8 mouse cellular contexts compared by ENCODE assay signal in genomic region chr19:26605438-26606320, GRCm38 (mm10). TPM values are rescaled to one million over a fixed set of nuclear protein-coding genes. Genes with fewer than 3 reads are reported as not detected.
DNase-seq lines count a peak whose midpoint lies in the region; ATAC-seq and TF ChIP-seq lines count a peak whose summit lies in the region.

No protein-coding gene starts in this region.

- H3K27me3 ChIP-seq in forebrain, embryonic 10.5 days (ENCODE audit: poor library complexity, severe bottlenecking): peaks cover 89% of the 10 kb centered on the region
- H3K27me3 ChIP-seq in heart, postnatal 0 days (ENCODE audit: control insufficient read depth, insufficient read depth, low read length): no peaks in the 10 kb centered on the region
- peaks cover 3% of the 10 kb centered on the region; the same call in 1 of the 2 replicates for H3K27me3 ChIP-seq in liver, postnatal 0 days (ENCODE audit: insufficient read depth, low read length)
- H3K27me3 ChIP-seq in thymus, adult 2 months (ENCODE audit: control insufficient read depth, insufficient read depth, low read length): no peaks in the 10 kb centered on the region

- TF ChIP-seq CTCF in heart, postnatal 0 days (IDR thresholded peaks at IDR 0.05; ENCODE audit: low read depth): no peak
- no peak for TF ChIP-seq CTCF in liver, postnatal 0 days (IDR thresholded peaks at IDR 0.05; ENCODE audit: low read depth)
- no peak for TF ChIP-seq CTCF in thymus, adult 2 months (IDR thresholded peaks at IDR 0.05; ENCODE audit: borderline replicate concordance, control insufficient read depth, extremely low read depth, insufficient read depth, low read length, poor library complexity)

- peaks cover 52% of the 10 kb centered on the region for H3K4me1 ChIP-seq in forebrain, embryonic 10.5 days
- peaks cover 11% of the 10 kb centered on the region for H3K4me1 ChIP-seq in heart, postnatal 0 days (ENCODE audit: control insufficient read depth, insufficient read depth)
- H3K4me1 ChIP-seq in liver, postnatal 0 days (ENCODE audit: insufficient read depth): peaks cover 19% of the 10 kb centered on the region
- peaks cover 11% of the 10 kb centered on the region for H3K4me1 ChIP-seq in thymus, adult 2 months (replicated peaks; ENCODE audit: control insufficient read depth, insufficient read depth, low read length)

- H3K27ac ChIP-seq in forebrain, embryonic 10.5 days: peak overlapping the region; percentile 35; the same call in 1 of the 2 replicates
- H3K27ac ChIP-seq in heart, postnatal 0 days (ENCODE audit: low read depth): peak overlapping the region; percentile 80
- peak overlapping the region; percentile 70 for H3K27ac ChIP-seq in liver, postnatal 0 days (ENCODE audit: low read depth)
- peak overlapping the region; percentile 38; the same call in 1 of the 2 replicates for H3K27ac ChIP-seq in thymus, adult 2 months (ENCODE audit: control insufficient read depth, insufficient read depth, low read length)

- peak overlapping the region; percentile 99 for H3K4me2 ChIP-seq in heart, postnatal 0 days (ENCODE audit: low read depth, low read length)
- peak overlapping the region; percentile 93 for H3K4me2 ChIP-seq in liver, postnatal 0 days (ENCODE audit: low read depth, low read length)

- ATAC-seq in heart, postnatal 0 days (ENCODE audit: insufficient read depth, low read depth): no peak
- no peak for ATAC-seq in liver, postnatal 0 days

- TF ChIP-seq POLR2A in thymus, adult 2 months (IDR thresholded peaks at IDR 0.05; ENCODE audit: control insufficient read depth, extremely low read depth, insufficient read depth, low read length, poor library complexity): no peak

- H3K4me3 ChIP-seq in forebrain, embryonic 10.5 days: peak overlapping the region; percentile 73
- H3K4me3 ChIP-seq in heart, postnatal 0 days (ENCODE audit: low read depth, low read length): peak overlapping the region; percentile 77
- peak overlapping the region; percentile 73 for H3K4me3 ChIP-seq in liver, postnatal 0 days (ENCODE audit: low read depth, low read length)
- peak overlapping the region; percentile 63 for H3K4me3 ChIP-seq in thymus, adult 2 months (ENCODE audit: control insufficient read depth, insufficient read depth, low read length)

- H3K9ac ChIP-seq in heart, postnatal 0 days (replicated peaks; ENCODE audit: low read depth, low read length): peak overlapping the region; percentile 65
- H3K9ac ChIP-seq in liver, postnatal 0 days (replicated peaks): peak overlapping the region; percentile 70

- H3K36me3 ChIP-seq in forebrain, embryonic 10.5 days (replicated peaks): no peaks in the 10 kb centered on the region
- no peaks in the 10 kb centered on the region for H3K36me3 ChIP-seq in heart, postnatal 0 days (replicated peaks; ENCODE audit: control insufficient read depth, insufficient read depth, low read length)
- H3K36me3 ChIP-seq in liver, postnatal 0 days (replicated peaks; ENCODE audit: insufficient read depth, low read length): no peaks in the 10 kb centered on the region
- no peaks in the 10 kb centered on the region for H3K36me3 ChIP-seq in thymus, adult 2 months (ENCODE audit: control insufficient read depth, insufficient read depth, low read length)

- no peaks in the 10 kb centered on the region for H3K9me3 ChIP-seq in forebrain, embryonic 10.5 days
- H3K9me3 ChIP-seq in heart, postnatal 0 days (replicated peaks; ENCODE audit: control insufficient read depth, low read length): no peaks in the 10 kb centered on the region
- H3K9me3 ChIP-seq in liver, postnatal 0 days (ENCODE audit: low read length): no peaks in the 10 kb centered on the region

- under 1% methylated on average over 39 of the region's 44 CpGs for WGBS in forebrain, embryonic 10.5 days
- WGBS in heart, postnatal 0 days: under 1% methylated on average over 40 of the region's 44 CpGs
- WGBS in liver, postnatal 0 days (ENCODE audit: insufficient replicate concordance): under 1% methylated on average over 40 of the region's 44 CpGs
- WGBS in thymus, adult 2 months: under 1% methylated on average over 43 of the region's 44 CpGs

- peak; percentile 45 for DNase-seq in 416B (ENCODE audit: low read depth)
- peak; percentile 78 for DNase-seq in adrenal gland, postnatal 10 days
- DNase-seq in forebrain, embryonic 10.5 days (ENCODE audit: extremely low spot score, low spot score): no peak
- DNase-seq in heart, postnatal 0 days (ENCODE audit: low spot score): peak; percentile 49
- peak; percentile 60 to 74 for DNase-seq in kidney, postnatal 4 days
- peak; percentile 56 for DNase-seq in liver, postnatal 0 days
- peak; percentile 24 for DNase-seq in ovary, adult 18-20 months (ENCODE audit: low spot score)
- peak; percentile 57 for DNase-seq in thymus, adult 2 months

- no peak for TF ChIP-seq EP300 in heart, postnatal 0 days (IDR thresholded peaks at IDR 0.05; ENCODE audit: low read depth)
- no peak for TF ChIP-seq EP300 in liver, postnatal 0 days (IDR thresholded peaks at IDR 0.05; ENCODE audit: low read depth)

RNA-seq across cellular contexts. Expression of gene Smarca2, which starts 0.8 kb away (rescaled TPM):
- 10 to 100 TPM; 66.7 to 78.1 TPM for total RNA-seq in adrenal gland, postnatal 10 days (2021)
- 32.0 and 34.7 TPM in 2 replicates for polyA plus RNA-seq in forebrain, embryonic 10.5 days (2016; fragmentation: Nextera tagmentation; extraction: Ambion mirVana)
- total RNA-seq in heart, postnatal 0 days (2014; rRNA removed; ENCODE audit: low replicate concordance): 50.1 and 56.9 TPM in 2 replicates
- polyA plus RNA-seq in heart, postnatal 0 days (2015; fragmentation: Nextera tagmentation; extraction: Ambion mirVana): 21.3 and 21.7 TPM in 2 replicates
- polyA plus RNA-seq in liver, postnatal 0 days (2015; fragmentation: Nextera tagmentation; extraction: Ambion mirVana): 6.3 and 6.7 TPM in 2 replicates
- polyA plus RNA-seq in thymus, adult 2 months (2012; rRNA removed): 38.9 and 41.2 TPM in 2 replicates
